ENCODE assay signal across 8 mouse cellular contexts in the genomic region with DNA sequence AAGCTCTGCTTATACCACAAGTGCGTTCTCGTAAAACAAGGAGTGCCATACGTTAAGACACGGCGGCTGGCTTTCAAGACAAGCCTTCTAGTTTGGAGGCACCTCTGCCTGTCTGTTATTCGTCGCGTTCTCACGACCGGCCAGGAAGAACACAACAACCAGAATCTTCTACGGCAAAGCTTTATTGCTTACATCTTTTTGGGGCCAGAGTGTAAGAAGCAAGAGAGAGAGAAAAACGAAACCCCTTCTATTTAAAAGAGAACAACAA. TPM values are rescaled to one million over a fixed set of nuclear protein-coding genes. Genes with fewer than 3 reads are reported as not detected.
DNase-seq lines count a peak whose midpoint lies in the region; ATAC-seq and TF ChIP-seq lines count a peak whose summit lies in the region.
"Not testable (repeated sequence)": the region's sequence is repeated elsewhere in the genome, so short reads cannot be mapped to it uniquely, and the experiment has no call there.

No protein-coding gene starts in this region.

- not testable (repeated sequence) for H3K36me3 ChIP-seq in forebrain, embryonic 16.5 days (ENCODE audit: control insufficient read depth, insufficient read depth); hindbrain, embryonic 12.5 days; kidney, embryonic 15.5 days; liver, embryonic 11.5 days (ENCODE audit: control insufficient read depth, insufficient read depth, low read length); neural tube, embryonic 12.5 days; thymus, adult 2 months (ENCODE audit: control insufficient read depth, insufficient read depth, low read length)

- not testable (repeated sequence) for H3K27me3 ChIP-seq in forebrain, embryonic 16.5 days (replicated peaks; ENCODE audit: control insufficient read depth, insufficient read depth, low read length); hindbrain, embryonic 12.5 days; kidney, embryonic 15.5 days; neural tube, embryonic 12.5 days (replicated peaks); thymus, adult 2 months (ENCODE audit: control insufficient read depth, insufficient read depth, low read length)
- H3K27me3 ChIP-seq in liver, embryonic 11.5 days (replicated peaks; ENCODE audit: control insufficient read depth, insufficient read depth, low read length) = peaks cover 37% of the 10 kb centered on the region

- not testable (repeated sequence) for H3K9ac ChIP-seq in forebrain, embryonic 16.5 days (replicated peaks; ENCODE audit: low read depth, low read length); hindbrain, embryonic 12.5 days; kidney, embryonic 15.5 days; liver, embryonic 11.5 days (ENCODE audit: low read depth, low read length); neural tube, embryonic 12.5 days

- not testable (repeated sequence) for H3K4me1 ChIP-seq in cortical plate, adult 2 months (ENCODE audit: control insufficient read depth, insufficient read depth, low read length); forebrain, embryonic 16.5 days (replicated peaks; ENCODE audit: control insufficient read depth, insufficient read depth, low read length); liver, embryonic 11.5 days (replicated peaks; ENCODE audit: control insufficient read depth, insufficient read depth, low read length); neural tube, embryonic 12.5 days; thymus, adult 2 months (replicated peaks; ENCODE audit: control insufficient read depth, insufficient read depth, low read length)
- H3K4me1 ChIP-seq in hindbrain, embryonic 12.5 days = peaks cover 12% of the 10 kb centered on the region
- peaks cover 21% of the 10 kb centered on the region for H3K4me1 ChIP-seq in kidney, embryonic 15.5 days

- DNase-seq in liver, embryonic 11.5 days (ENCODE audit: low spot score); thymus, adult 2 months: not testable (repeated sequence)

- not testable (repeated sequence) for ATAC-seq in forebrain, embryonic 16.5 days; hindbrain, embryonic 12.5 days (ENCODE audit: low FRiP score); kidney, embryonic 15.5 days (replicated peaks; ENCODE audit: low FRiP score); liver, embryonic 11.5 days (replicated peaks; ENCODE audit: low FRiP score); neural tube, embryonic 12.5 days (ENCODE audit: low FRiP score, low read depth)
- peak; percentile 55; the same call in 1 of the 2 replicates for ATAC-seq in megakaryocyte-erythroid progenitor cell, adult 5-6 weeks (replicated peaks; ENCODE audit: low FRiP score, low TSS enrichment, poor library complexity, severe bottlenecking)

- peak overlapping the region; percentile 42 for H3K4me2 ChIP-seq in forebrain, embryonic 16.5 days (ENCODE audit: low read length)
- H3K4me2 ChIP-seq in hindbrain, embryonic 12.5 days (replicated peaks) = peak overlapping the region; percentile 84
- H3K4me2 ChIP-seq in kidney, embryonic 15.5 days = peak overlapping the region; percentile 87
- peak overlapping the region; percentile 89 for H3K4me2 ChIP-seq in liver, embryonic 11.5 days
- peak overlapping the region; percentile 92 for H3K4me2 ChIP-seq in neural tube, embryonic 12.5 days (replicated peaks)

- not testable (repeated sequence) for H3K9me3 ChIP-seq in forebrain, embryonic 16.5 days (ENCODE audit: control insufficient read depth, low read length); hindbrain, embryonic 12.5 days (replicated peaks); kidney, embryonic 15.5 days (replicated peaks); liver, embryonic 11.5 days (ENCODE audit: control insufficient read depth, low read length); neural tube, embryonic 12.5 days

- not testable (repeated sequence) for TF ChIP-seq POLR2A in cortical plate, adult 2 months (IDR thresholded peaks at IDR 0.05; ENCODE audit: extremely low read depth, insufficient read depth, low read length); thymus, adult 2 months (IDR thresholded peaks at IDR 0.05; ENCODE audit: control insufficient read depth, extremely low read depth, insufficient read depth, low read length, poor library complexity)

- peak overlapping the region; percentile 71; the same call in 1 of the 2 replicates for H3K27ac ChIP-seq in cortical plate, adult 2 months (ENCODE audit: insufficient read depth, low read length)
- not testable (repeated sequence) for H3K27ac ChIP-seq in forebrain, embryonic 16.5 days (ENCODE audit: low read length); hindbrain, embryonic 12.5 days; neural tube, embryonic 12.5 days
- H3K27ac ChIP-seq in kidney, embryonic 15.5 days = peak overlapping the region; percentile 95; the same call in 1 of the 2 replicates
- H3K27ac ChIP-seq in liver, embryonic 11.5 days (ENCODE audit: low read depth, low read length) = peak overlapping the region; percentile 32; the same call in 1 of the 2 replicates
- peak overlapping the region; percentile 99 for H3K27ac ChIP-seq in thymus, adult 2 months (ENCODE audit: control insufficient read depth, insufficient read depth, low read length)

- TF ChIP-seq CTCF in cortical plate, adult 2 months (IDR thresholded peaks at IDR 0.05; ENCODE audit: extremely low read depth, insufficient read depth, low read length); thymus, adult 2 months (IDR thresholded peaks at IDR 0.05; ENCODE audit: borderline replicate concordance, control insufficient read depth, extremely low read depth, insufficient read depth, low read length, poor library complexity): not testable (repeated sequence)

- H3K4me3 ChIP-seq in cortical plate, adult 2 months (ENCODE audit: insufficient read depth, low read length) = peak overlapping the region; percentile 27
- H3K4me3 ChIP-seq in forebrain, embryonic 16.5 days (replicated peaks; ENCODE audit: low read length) = 0 out of 2 replicates have a peak overlapping the region, but pooled peaks have one; percentile 5
- not testable (repeated sequence) for H3K4me3 ChIP-seq in hindbrain, embryonic 12.5 days; liver, embryonic 11.5 days (ENCODE audit: low read depth, low read length); neural tube, embryonic 12.5 days
- H3K4me3 ChIP-seq in kidney, embryonic 15.5 days (replicated peaks) = peak overlapping the region; percentile 21
- H3K4me3 ChIP-seq in thymus, adult 2 months (ENCODE audit: control insufficient read depth, insufficient read depth, low read length) = peak overlapping the region; percentile 48

- 60% methylated on average over 11 of the region's 12 CpGs for WGBS in forebrain, embryonic 16.5 days
- 72% methylated on average over 11 of the region's 12 CpGs for WGBS in hindbrain, embryonic 12.5 days
- 33% methylated on average over 11 of the region's 12 CpGs for WGBS in kidney, embryonic 15.5 days
- 59% methylated on average over 11 of the region's 12 CpGs for WGBS in liver, embryonic 11.5 days
- WGBS in neural tube, embryonic 12.5 days = 63% methylated on average over 11 of the region's 12 CpGs
- WGBS in thymus, adult 2 months = 21% methylated on average over 11 of the region's 12 CpGs

RNA-seq across cellular contexts. Expression of a gene that starts 1.1 kb away (rescaled TPM):
- polyA plus RNA-seq in cortical plate, adult 2 months (2012; rRNA removed) = 10.3 and 10.4 TPM in 2 replicates
- 3.8 and 4.5 TPM in 2 replicates for polyA plus RNA-seq in forebrain, embryonic 16.5 days (2015; fragmentation: Nextera tagmentation; extraction: Ambion mirVana)
- 13.9 and 15.4 TPM in 2 replicates for polyA plus RNA-seq in hindbrain, embryonic 12.5 days (2016; fragmentation: Nextera tagmentation; extraction: Ambion mirVana)
- 10.4 and 12.6 TPM in 2 replicates for polyA plus RNA-seq in kidney, embryonic 15.5 days (2015; fragmentation: Nextera tagmentation; extraction: Ambion mirVana)
- polyA plus RNA-seq in liver, embryonic 11.5 days (2014; fragmentation: Nextera tagmentation; extraction: Ambion mirVana) = 7.0 and 7.4 TPM in 2 replicates
- total RNA-seq in megakaryocyte-erythroid progenitor cell, adult 5-6 weeks (2014; fragmentation: Nextera tagmentation) = 1.4 and 1.7 TPM in 2 replicates
- total RNA-seq in megakaryocyte-erythroid progenitor cell, adult 5-6 weeks (2017) = 0.14 and 0.91 TPM in 2 replicates
- 8.7 and 10.1 TPM in 2 replicates for polyA plus RNA-seq in neural tube, embryonic 12.5 days (2016; fragmentation: Nextera tagmentation; extraction: Ambion mirVana)
- polyA plus RNA-seq in thymus, adult 2 months (2012; rRNA removed) = 10.2 and 11.4 TPM in 2 replicates

RNA-seq across cellular contexts. Expression of a gene that starts 27.9 kb away (rescaled TPM):
- polyA plus RNA-seq in cortical plate, adult 2 months (2012; rRNA removed) = 19.3 and 23.0 TPM in 2 replicates
- 25.8 and 32.2 TPM in 2 replicates for polyA plus RNA-seq in forebrain, embryonic 16.5 days (2015; fragmentation: Nextera tagmentation; extraction: Ambion mirVana)
- polyA plus RNA-seq in hindbrain, embryonic 12.5 days (2016; fragmentation: Nextera tagmentation; extraction: Ambion mirVana) = 29.9 and 33.4 TPM in 2 replicates
- 29.0 and 30.6 TPM in 2 replicates for polyA plus RNA-seq in kidney, embryonic 15.5 days (2015; fragmentation: Nextera tagmentation; extraction: Ambion mirVana)
- polyA plus RNA-seq in liver, embryonic 11.5 days (2014; fragmentation: Nextera tagmentation; extraction: Ambion mirVana) = 9.6 and 10.2 TPM in 2 replicates
- not detected in 2 replicates for total RNA-seq in megakaryocyte-erythroid progenitor cell, adult 5-6 weeks (2014; fragmentation: Nextera tagmentation)
- 1.8 and 2.9 TPM in 2 replicates for total RNA-seq in megakaryocyte-erythroid progenitor cell, adult 5-6 weeks (2017)
- 20.7 and 21.4 TPM in 2 replicates for polyA plus RNA-seq in neural tube, embryonic 12.5 days (2016; fragmentation: Nextera tagmentation; extraction: Ambion mirVana)
- 2.1 TPM in 2 replicates for polyA plus RNA-seq in thymus, adult 2 months (2012; rRNA removed)

Comparison
In these comparisons a context has a peak if more than half of its experiments do, and no peak if none do; other contexts are left out.
1. H3K4me2 ChIP-seq: peak in every context shown above with its lines; median percentile 92 in neural tube, embryonic 12.5 days; 89 in liver, embryonic 11.5 days; 87 in kidney, embryonic 15.5 days; 84 in hindbrain, embryonic 12.5 days; 42 in forebrain, embryonic 16.5 days.